In the genomic region with DNA sequence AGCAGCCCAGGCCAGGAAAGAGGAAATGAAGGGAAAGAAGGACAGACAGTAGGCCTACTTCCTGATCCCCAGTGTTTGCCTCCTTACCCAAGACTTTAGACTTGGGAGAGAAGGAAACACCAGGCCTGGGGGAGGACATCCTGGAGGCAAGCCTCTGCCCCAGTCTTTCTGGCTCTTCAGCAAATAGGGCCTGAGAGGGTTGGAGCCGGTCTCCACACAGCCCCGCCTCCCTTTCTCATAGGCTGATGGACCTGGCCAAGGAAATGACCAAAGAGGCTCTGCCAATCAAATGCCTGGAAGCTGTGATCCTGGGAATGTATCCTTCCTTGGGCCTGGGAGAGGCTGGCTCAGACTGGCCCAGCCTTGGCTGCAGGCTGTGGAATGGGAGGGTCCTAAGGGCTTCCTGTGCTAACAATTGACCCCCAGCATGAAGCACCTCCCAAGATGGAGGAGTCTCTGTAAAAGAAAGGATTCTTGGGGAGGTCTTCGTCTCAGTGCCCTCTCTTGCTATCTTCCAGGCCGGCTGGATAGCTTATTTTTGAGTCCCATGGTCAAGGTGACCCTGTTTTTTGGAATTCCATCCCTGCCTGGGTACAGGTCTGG, we compare ENCODE assay signal across 12 mouse cellular contexts. TPM values are rescaled to one million over a fixed set of nuclear protein-coding genes. Genes with fewer than 3 reads are reported as not detected.
DNase-seq lines count a peak whose midpoint lies in the region; ATAC-seq and TF ChIP-seq lines count a peak whose summit lies in the region.
"Had no signal": no experiment of that assay in that cellular context is flagged by ENCODE, and none has a peak within 500 bp of the region (broad histone marks: within the 10 kb centered on the region; RNA-seq: fewer than 3 reads in every experiment).

No protein-coding gene starts in this region.

- 0 out of 2 replicates have a peak, but pooled peaks cover 3% of the 10 kb centered on the region for H3K4me1 ChIP-seq in kidney, embryonic 14.5 days (ENCODE audit: control insufficient read depth, insufficient read depth, low read length)
- peaks cover 14% of the 10 kb centered on the region; the same call in 1 of the 2 replicates for H3K4me1 ChIP-seq in brown adipose tissue, adult 24 weeks (ENCODE audit: control insufficient read depth, insufficient read depth, insufficient read length, low read length)
- H3K4me1 ChIP-seq in heart, embryonic 16.5 days (ENCODE audit: control insufficient read depth, insufficient read depth, low read length): peaks cover 28% of the 10 kb centered on the region
- peaks cover 6% of the 10 kb centered on the region for H3K4me1 ChIP-seq in lung, adult 2 months (ENCODE audit: control insufficient read depth, insufficient read depth, low read length)

- 0 out of 2 replicates have a peak, but pooled peaks have one; percentile 15 for ATAC-seq in kidney, embryonic 14.5 days (ENCODE audit: low FRiP score, low TSS enrichment)
- ATAC-seq in heart, embryonic 16.5 days (replicated peaks; ENCODE audit: extremely low read depth, insufficient read depth, low FRiP score): peak; percentile 38; the same call in 1 of the 2 replicates
- no peak for ATAC-seq in activated CD4-positive, CD25-positive, alpha-beta regulatory T cell, adult 4 months

- no peak overlapping the region for H3K9ac ChIP-seq in kidney, embryonic 14.5 days (ENCODE audit: low read depth, low read length)
- no peak overlapping the region for H3K9ac ChIP-seq in heart, embryonic 16.5 days (ENCODE audit: low read length)
- H3K9ac ChIP-seq: limb, embryonic 13.5 days had no signal

- TF ChIP-seq CTCF in lung, adult 2 months (IDR thresholded peaks at IDR 0.05; ENCODE audit: insufficient read depth, low read length): no peak

- no peak for DNase-seq in kidney, postnatal 25 days
- DNase-seq in lung, adult 2 months: no peak
- no peak for DNase-seq in adrenal gland, adult 18-20 months (ENCODE audit: low spot score in 2 of 2)
- no peak for DNase-seq in right cerebral cortex, postnatal 14 days
- DNase-seq: gastrocnemius, postnatal 36 days had no signal

- TF ChIP-seq POLR2A in lung, adult 2 months (IDR thresholded peaks at IDR 0.05; ENCODE audit: borderline replicate concordance, extremely low read depth, low read depth, low read length): 0 out of 2 replicates have a peak, but pooled peaks have one; percentile 15

- WGBS in kidney, embryonic 14.5 days: 77% methylated on average over 4 of the region's 4 CpGs
- 71% methylated on average over 4 of the region's 4 CpGs for WGBS in heart, embryonic 16.5 days
- WGBS in lung, adult 2 months: 65% methylated on average over 4 of the region's 4 CpGs

- H3K4me3 ChIP-seq in kidney, embryonic 14.5 days (ENCODE audit: low read length): no peak overlapping the region
- no peak overlapping the region for H3K4me3 ChIP-seq in brown adipose tissue, adult 24 weeks (ENCODE audit: insufficient read depth, low read depth, low read length)
- H3K4me3 ChIP-seq in heart, embryonic 16.5 days (ENCODE audit: low read length): no peak overlapping the region
- H3K4me3 ChIP-seq in lung, adult 2 months (replicated peaks; ENCODE audit: extremely low read depth, low read depth, low read length): no peak overlapping the region
- H3K4me3 ChIP-seq: limb, embryonic 13.5 days had no signal

- 0 out of 2 replicates have a peak overlapping the region, but pooled peaks have one; percentile 7 for H3K27ac ChIP-seq in kidney, embryonic 14.5 days (ENCODE audit: low read depth, low read length)
- H3K27ac ChIP-seq in brown adipose tissue, adult 24 weeks (replicated peaks; ENCODE audit: low read depth, low read length): peak overlapping the region; percentile 76
- H3K27ac ChIP-seq in heart, embryonic 16.5 days (ENCODE audit: low read length): peak overlapping the region; percentile 70
- H3K27ac ChIP-seq: limb, embryonic 13.5 days had no signal

- no peaks in the 10 kb centered on the region for H3K9me3 ChIP-seq in kidney, embryonic 14.5 days (ENCODE audit: control insufficient read depth, low read length)
- H3K9me3 ChIP-seq in heart, embryonic 16.5 days (replicated peaks; ENCODE audit: control insufficient read depth, low read length): no peaks in the 10 kb centered on the region
- H3K9me3 ChIP-seq: limb, embryonic 13.5 days had no signal

- no peaks in the 10 kb centered on the region; the same call in 1 of the 2 replicates for H3K36me3 ChIP-seq in kidney, embryonic 14.5 days (ENCODE audit: control insufficient read depth, insufficient read depth, low read length)
- H3K36me3 ChIP-seq in heart, embryonic 16.5 days (ENCODE audit: control insufficient read depth, insufficient read depth): 0 out of 2 replicates have a peak, but pooled peaks cover 4% of the 10 kb centered on the region

- H3K27me3 ChIP-seq in kidney, embryonic 14.5 days (ENCODE audit: control insufficient read depth, insufficient read depth, low read length): no peaks in the 10 kb centered on the region
- H3K27me3 ChIP-seq in heart, embryonic 16.5 days (ENCODE audit: control insufficient read depth, insufficient read depth, low read length): no peaks in the 10 kb centered on the region
- H3K27me3 ChIP-seq: limb, embryonic 13.5 days had no signal

- no peak overlapping the region for H3K4me2 ChIP-seq in kidney, embryonic 14.5 days (replicated peaks; ENCODE audit: low read depth, low read length)
- no peak overlapping the region for H3K4me2 ChIP-seq in heart, embryonic 16.5 days (ENCODE audit: low read depth, low read length)
- H3K4me2 ChIP-seq: limb, embryonic 13.5 days had no signal

RNA-seq across cellular contexts. Expression of gene Vash1, which starts 9.6 kb away (rescaled TPM):
- 8.4 and 9.6 TPM in 2 replicates for polyA plus RNA-seq in kidney, embryonic 14.5 days (2014; fragmentation: Nextera tagmentation; extraction: Ambion mirVana)
- 1.0 and 1.5 TPM in 2 replicates for polyA plus RNA-seq in brown adipose tissue, adult 24 weeks (2012; ENCODE audit: insufficient read depth, insufficient read length, missing spikeins)
- polyA plus RNA-seq in heart, embryonic 16.5 days (2015; fragmentation: Nextera tagmentation; extraction: Ambion mirVana): 8.9 and 11.0 TPM in 2 replicates
- polyA plus RNA-seq in lung, adult 2 months (2012; rRNA removed): 15.2 and 15.4 TPM in 2 replicates
- total RNA-seq in adrenal gland, adult 18-20 months (2021): 1 to 10 TPM; 2.2 to 4.8 TPM
- polyA plus RNA-seq in activated CD4-positive, CD25-positive, alpha-beta regulatory T cell, adult 4 months (2017; shearing (Covaris generic)): under 1 TPM in 1 of 2 experiments, not detected in 1; 0.17 TPM
- total RNA-seq: neutrophil, adult 5-6 weeks had no signal

RNA-seq across cellular contexts. Expression of gene Angel1, which starts 38.2 kb away (rescaled TPM):
- 7.9 and 10.2 TPM in 2 replicates for polyA plus RNA-seq in kidney, embryonic 14.5 days (2014; fragmentation: Nextera tagmentation; extraction: Ambion mirVana)
- 2.2 and 2.9 TPM in 2 replicates for polyA plus RNA-seq in brown adipose tissue, adult 24 weeks (2012; ENCODE audit: insufficient read depth, insufficient read length, missing spikeins)
- polyA plus RNA-seq in heart, embryonic 16.5 days (2015; fragmentation: Nextera tagmentation; extraction: Ambion mirVana): 7.9 and 9.4 TPM in 2 replicates
- polyA plus RNA-seq in lung, adult 2 months (2012; rRNA removed): 5.7 and 7.3 TPM in 2 replicates
- total RNA-seq in adrenal gland, adult 18-20 months (2021): 1 to 10 TPM; 2.3 to 2.4 TPM
- polyA plus RNA-seq in activated CD4-positive, CD25-positive, alpha-beta regulatory T cell, adult 4 months (2017; shearing (Covaris generic)): 1 to 10 TPM; 4.0 to 5.7 TPM

RNA-seq across cellular contexts. Expression of gene Lrrc74a, which starts 46.1 kb away (rescaled TPM):
- polyA plus RNA-seq in kidney, embryonic 14.5 days (2014; fragmentation: Nextera tagmentation; extraction: Ambion mirVana): not detected in 2 replicates
- polyA plus RNA-seq in brown adipose tissue, adult 24 weeks (2012; ENCODE audit: insufficient read depth, insufficient read length, missing spikeins): not detected in 2 replicates
- not detected in 2 replicates for polyA plus RNA-seq in heart, embryonic 16.5 days (2015; fragmentation: Nextera tagmentation; extraction: Ambion mirVana)
- polyA plus RNA-seq in lung, adult 2 months (2012; rRNA removed): not detected in 2 replicates
- not detected for total RNA-seq in adrenal gland, adult 18-20 months (2021)
- polyA plus RNA-seq in activated CD4-positive, CD25-positive, alpha-beta regulatory T cell, adult 4 months (2017; shearing (Covaris generic)): not detected
- total RNA-seq: common myeloid progenitor, adult 5-6 weeks; gastrocnemius, postnatal 36 days; neutrophil, adult 5-6 weeks had no signal
- polyA plus RNA-seq: limb, embryonic 13.5 days had no signal

Comparison
In these comparisons a context has a peak if more than half of its experiments do, and no peak if none do; other contexts are left out.
1. H3K27ac ChIP-seq: peak in every context shown above with its lines; median percentile 76 in brown adipose tissue, adult 24 weeks; 70 in heart, embryonic 16.5 days; 7 in kidney, embryonic 14.5 days.